Mouse (Mus musculus) heart, postnatal 0 days (tissue): ENCODE measurements around the gene Trit1.

Source experiments
- CTCF ChIP-seq: IDR thresholded peaks from 2 replicates; pipeline ENCODE4 v1.5.1; 2016; ENCODE audit warnings: antibody characterized with exemption, control low read depth, low read depth
- EP300 ChIP-seq: IDR thresholded peaks from 2 replicates; pipeline ENCODE4 v1.6.1; 2016; ENCODE audit warnings: antibody characterized with exemption, low read depth

- TF ChIP-seq CTCF (no peak), EP300 (no peak)
Measured at GRCm38 (mm10) chr4:122991177-122991576, 25.2 kb upstream of the Trit1 start.
